Mouse (Mus musculus) kidney, embryonic 16.5 days (tissue): Measurements from ENCODE around the gene Tfb2m. TPM values are rescaled to one million over a fixed set of nuclear protein-coding genes. Genes with fewer than 3 reads are reported as not detected.
A peak's percentile ranks its signal among the peaks of the same experiment; 100 is the strongest.

Experiments
- ATAC-seq: fragments of 200-750 bp; cut with Nextera tagmentation; 2 replicates; pipeline ENCODE4 v1.8.0; 2017; ENCODE audit warnings: moderate TSS enrichment; ENCODE audit not compliant: low FRiP score, low TSS enrichment
- H3K27ac ChIP-seq: fragments of 300-500 bp; sonication (generic); 2 replicates; pipeline ENCODE4 v1.5.1; 2014; ENCODE audit warnings: low read length
- H3K27me3 ChIP-seq: fragments of 300-500 bp; sonication (generic); 2 replicates; pipeline ENCODE4 v1.6.1; 2014; ENCODE audit warnings: low read length, control low read depth, mixed read lengths; ENCODE audit not compliant: insufficient read depth
- H3K36me3 ChIP-seq: fragments of 300-500 bp; sonication (generic); 2 replicates; pipeline ENCODE4 v1.6.1; 2014; ENCODE audit warnings: low read length, control low read depth, mixed read lengths; ENCODE audit not compliant: insufficient read depth
- H3K4me1 ChIP-seq: fragments of 300-500 bp; sonication (generic); 2 replicates; pipeline ENCODE4 v1.6.1; 2014; ENCODE audit warnings: low read length, control low read depth, mixed read lengths; ENCODE audit not compliant: insufficient read depth
- H3K4me2 ChIP-seq: fragments of 300-500 bp; sonication (generic); replicated peaks from 2 replicates; pipeline ENCODE4 v1.6.1; 2014; ENCODE audit warnings: low read depth, low read length
- H3K4me3 ChIP-seq: fragments of 300-500 bp; sonication (generic); 2 replicates; pipeline ENCODE4 v1.5.1; 2014; ENCODE audit warnings: mild to moderate bottlenecking, low read length
- H3K9ac ChIP-seq: fragments of 300-500 bp; sonication (generic); replicated peaks from 2 replicates; pipeline ENCODE4 v1.6.1; 2014; ENCODE audit warnings: low read length
- H3K9me3 ChIP-seq: fragments of 300-500 bp; sonication (generic); 2 replicates; pipeline ENCODE4 v1.6.1; 2016; ENCODE audit warnings: low read length, control low read depth
- WGBS: fragments of 180-500 bp; shearing (Covaris S2); extraction: QIAGEN DNeasy Blood & Tissue Kit; methylation state at CpG from one replicate; pipeline ENCODE4 v1.1.7; 2014; 5-methylcytosine and 5-hydroxymethylcytosine counted together
- polyA plus RNA-seq: library from polyadenylated mRNA; unstranded; fragments of >200 nt; fragmentation: Nextera tagmentation; extraction: Ambion mirVana; gene quantifications from 2 replicates; pipeline ENCODE4 v1.2.1, GENCODE M21; 2015

Gene Tfb2m
- polyA plus RNA-seq, 1 experiment from 2014 or later: 27.1 TPM

- Histone ChIP-seq H3K27ac (peak overlapping the region; percentile 7), H3K4me3 (peak overlapping the region; percentile 12; the same call in 1 of the 2 replicates), H3K36me3 (peaks cover 3% of the 10 kb centered on the region; the same call in 1 of the 2 replicates), H3K4me2 (peak overlapping the region; percentile 22; the same call in 1 of the 2 replicates), H3K4me1 (peaks cover 24% of the 10 kb centered on the region), H3K27me3 (no peaks in the 10 kb centered on the region), H3K9me3 (no peaks in the 10 kb centered on the region), H3K9ac (no peak overlapping the region)
- peak; percentile 73; the same call in 1 of the 2 replicates for ATAC-seq
- WGBS: 18% methylated on average over 6 of the region's 6 CpGs
Measured at GRCm38 (mm10) chr1:179582021-179582433, 36.0 kb upstream of the Tfb2m start.

GRCm38 (mm10) chr1:179581422-179581821 is 35.4 kb upstream of the Tfb2m start:
- 72% methylated on average over 10 of the region's 10 CpGs for WGBS
- H3K4me2 ChIP-seq: 0 out of 2 replicates have a peak overlapping the region, but pooled peaks have one; percentile 22

GRCm38 (mm10) chr1:179580200-179580599 is 34.1 kb upstream of the Tfb2m start:
- H3K27me3 ChIP-seq: no peaks in the 10 kb centered on the region
- peaks cover 11% of the 10 kb centered on the region for H3K4me1 ChIP-seq
- H3K27ac ChIP-seq: no peak overlapping the region
- no peak overlapping the region for H3K9ac ChIP-seq
- 74% methylated on average over 8 of the region's 8 CpGs for WGBS
- H3K36me3 ChIP-seq: peaks cover 3% of the 10 kb centered on the region; the same call in 1 of the 2 replicates
- no peak overlapping the region for H3K4me2 ChIP-seq
- no peak for ATAC-seq
- no peaks in the 10 kb centered on the region for H3K9me3 ChIP-seq
- no peak overlapping the region for H3K4me3 ChIP-seq

More at GRCm38 (mm10) chr1:179581422-179581821, 35.4 kb upstream of the Tfb2m start:
- Histone ChIP-seq H3K4me1 (peaks cover 21% of the 10 kb centered on the region), H3K27me3 (no peaks in the 10 kb centered on the region), H3K9ac (no peak overlapping the region), H3K36me3 (peaks cover 3% of the 10 kb centered on the region; the same call in 1 of the 2 replicates), H3K4me3 (no peak overlapping the region), H3K9me3 (no peaks in the 10 kb centered on the region), H3K27ac (peak overlapping the region; percentile 7)
- no peak for ATAC-seq

GRCm38 (mm10) chr1:179578625-179579024 is 32.6 kb upstream of the Tfb2m start:
- H3K4me1 ChIP-seq: peaks cover 16% of the 10 kb centered on the region
- WGBS: 72% methylated on average over 6 of the region's 6 CpGs
- no peak overlapping the region for H3K4me2 ChIP-seq
- peaks cover 3% of the 10 kb centered on the region; the same call in 1 of the 2 replicates for H3K36me3 ChIP-seq
- H3K9me3 ChIP-seq: no peaks in the 10 kb centered on the region
- H3K27me3 ChIP-seq: no peaks in the 10 kb centered on the region
- ATAC-seq: no peak
- no peak overlapping the region for H3K4me3 ChIP-seq
- no peak overlapping the region for H3K27ac ChIP-seq
- H3K9ac ChIP-seq: no peak overlapping the region

- peaks cover 8% of the 10 kb centered on the region; the same call in 1 of the 2 replicates for H3K4me1 ChIP-seq
- WGBS: 59% methylated on average over 6 of the region's 6 CpGs
- no peaks in the 10 kb centered on the region for H3K27me3 ChIP-seq
- H3K4me3 ChIP-seq: no peak overlapping the region
- H3K27ac ChIP-seq: 0 out of 2 replicates have a peak overlapping the region, but pooled peaks have one; percentile 20
- ATAC-seq: no peak
- no peaks in the 10 kb centered on the region for H3K36me3 ChIP-seq
- no peaks in the 10 kb centered on the region for H3K9me3 ChIP-seq
- H3K9ac ChIP-seq: peak overlapping the region; percentile 37; the same call in 1 of the 2 replicates
- H3K4me2 ChIP-seq: no peak overlapping the region
Measured at GRCm38 (mm10) chr1:179573650-179574206, 27.7 kb upstream of the Tfb2m start.

- Histone ChIP-seq H3K4me3 (no peak overlapping the region), H3K36me3 (no peaks in the 10 kb centered on the region), H3K9ac (no peak overlapping the region), H3K4me2 (no peak overlapping the region), H3K4me1 (peaks cover 13% of the 10 kb centered on the region; the same call in 1 of the 2 replicates), H3K27me3 (no peaks in the 10 kb centered on the region), H3K9me3 (no peaks in the 10 kb centered on the region), H3K27ac (no peak overlapping the region)
- 77% methylated on average over 4 of the region's 4 CpGs for WGBS
- ATAC-seq: no peak
Measured at GRCm38 (mm10) chr1:179571686-179572085, 25.6 kb upstream of the Tfb2m start.

- ATAC-seq: no peak; the same call in 1 of the 2 replicates
Measured at GRCm38 (mm10) chr1:179570482-179570881, 24.4 kb upstream of the Tfb2m start.

GRCm38 (mm10) chr1:179568690-179569398 is 22.8 kb upstream of the Tfb2m start:
- H3K4me3 ChIP-seq: no peak overlapping the region
- no peak overlapping the region for H3K27ac ChIP-seq
- ATAC-seq: no peak
- no peak overlapping the region for H3K4me2 ChIP-seq
- WGBS: 72% methylated on average over 4 of the region's 4 CpGs
- H3K36me3 ChIP-seq: no peaks in the 10 kb centered on the region
- H3K4me1 ChIP-seq: peaks cover 8% of the 10 kb centered on the region; the same call in 1 of the 2 replicates
- no peaks in the 10 kb centered on the region for H3K27me3 ChIP-seq
- H3K9ac ChIP-seq: no peak overlapping the region
- no peaks in the 10 kb centered on the region for H3K9me3 ChIP-seq

More at GRCm38 (mm10) chr1:179570482-179570881, 24.4 kb upstream of the Tfb2m start:
- Histone ChIP-seq H3K9ac (no peak overlapping the region), H3K4me2 (no peak overlapping the region), H3K36me3 (no peaks in the 10 kb centered on the region), H3K27me3 (no peaks in the 10 kb centered on the region), H3K4me1 (peaks cover 13% of the 10 kb centered on the region; the same call in 1 of the 2 replicates), H3K4me3 (no peak overlapping the region), H3K9me3 (no peaks in the 10 kb centered on the region), H3K27ac (no peak overlapping the region)
- WGBS: 82% methylated on average over 1 of the region's 1 CpGs

- 62% methylated on average over 7 of the region's 7 CpGs for WGBS
- Histone ChIP-seq H3K27me3 (no peaks in the 10 kb centered on the region), H3K4me1 (peaks cover 17% of the 10 kb centered on the region), H3K9ac (no peak overlapping the region), H3K4me2 (no peak overlapping the region), H3K9me3 (no peaks in the 10 kb centered on the region), H3K27ac (no peak overlapping the region), H3K36me3 (no peaks in the 10 kb centered on the region), H3K4me3 (no peak overlapping the region)
- ATAC-seq: no peak
Measured at GRCm38 (mm10) chr1:179567558-179567957, 21.5 kb upstream of the Tfb2m start.

GRCm38 (mm10) chr1:179563926-179564325 is 17.9 kb upstream of the Tfb2m start:
- Histone ChIP-seq H3K9ac (no peak overlapping the region), H3K4me1 (peaks cover 24% of the 10 kb centered on the region), H3K27ac (no peak overlapping the region), H3K27me3 (no peaks in the 10 kb centered on the region), H3K4me3 (no peak overlapping the region), H3K9me3 (no peaks in the 10 kb centered on the region), H3K4me2 (no peak overlapping the region), H3K36me3 (no peaks in the 10 kb centered on the region)
- ATAC-seq: no peak
- 36% methylated on average over 5 of the region's 5 CpGs for WGBS
